Mouse (Mus musculus): Measurements from ENCODE around the gene Col4a4.

- TF ChIP-seq CTCF (IDR thresholded peaks at IDR 0.05; ENCODE audit: low read depth): no peak
- TF ChIP-seq EP300 (IDR thresholded peaks at IDR 0.05; ENCODE audit: low read depth): no peak
These were observed 140.6 kb downstream of the Col4a4 start for GRCm38 (mm10) chr1:82446049-82446448.

Measured in heart, postnatal 0 days (tissue).